Mouse (Mus musculus): ENCODE data around the gene Ltbp1. TPM values are rescaled to one million over a fixed set of nuclear protein-coding genes. Genes with fewer than 3 reads are reported as not detected.

Gene Ltbp1
- total RNA-seq, 2 experiments from 2014 or later: 13.9 to 15.2 TPM

DNA sequence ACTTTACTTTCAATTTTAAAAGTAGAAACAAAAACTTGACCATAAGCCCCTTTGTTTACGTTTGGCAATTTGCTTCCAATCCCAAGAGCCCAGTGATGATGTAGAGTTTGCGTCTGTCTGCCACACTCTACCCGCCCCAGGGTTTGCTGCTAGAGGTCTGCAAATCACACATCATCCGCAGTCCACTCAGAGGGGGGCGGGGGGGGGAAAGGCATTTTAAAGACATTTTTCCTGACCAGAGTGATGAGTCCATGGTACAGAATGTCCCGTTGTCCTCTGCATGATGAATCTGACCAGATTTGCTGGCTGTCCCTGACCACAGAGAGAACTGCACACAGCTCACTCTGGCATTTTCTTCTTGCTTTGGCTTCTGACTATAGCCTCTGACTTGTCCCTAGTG is 269.9 kb downstream of the Ltbp1 start:
- DNase-seq (ENCODE audit: low spot score in 2 of 2): no peak

DNA sequence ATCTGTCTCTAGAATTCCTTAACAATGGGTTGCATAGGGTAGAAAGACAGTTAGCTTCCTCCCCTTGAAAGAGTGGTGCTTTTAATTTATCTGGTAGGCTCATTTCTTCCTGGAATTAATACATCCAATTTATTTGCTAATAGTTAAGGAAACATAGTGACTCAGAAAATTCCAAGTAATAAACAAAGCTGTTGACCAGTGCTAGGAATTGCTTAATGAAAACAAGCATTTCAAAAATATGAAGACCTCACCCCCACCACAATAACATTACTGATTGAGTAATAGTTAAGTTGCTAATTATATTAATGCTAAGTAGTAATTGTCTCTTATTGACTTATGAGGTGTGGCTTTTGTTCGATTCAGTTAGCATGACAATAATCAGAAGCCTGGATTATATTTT is 272.7 kb downstream of the Ltbp1 start:
- DNase-seq (ENCODE audit: low spot score in 2 of 2): no peak

DNA sequence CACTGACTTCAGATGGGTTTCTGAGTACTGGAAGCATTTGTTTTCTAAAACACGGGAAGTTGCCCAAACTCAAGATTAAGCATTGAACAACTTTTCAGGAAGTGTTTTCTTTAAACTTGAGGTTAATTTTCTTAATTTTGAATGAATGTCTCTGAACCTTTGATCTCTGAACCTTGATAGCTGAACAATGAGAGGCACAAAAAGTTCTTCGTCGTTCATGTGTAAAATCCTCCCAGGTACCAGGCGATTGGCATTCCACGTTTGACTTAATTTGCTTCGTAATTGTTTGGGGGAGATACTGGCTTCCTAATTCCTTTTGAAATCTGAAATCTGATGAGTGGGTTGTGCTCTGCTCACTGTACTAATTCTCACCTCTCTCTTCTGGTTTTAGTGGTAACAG is 273.2 kb downstream of the Ltbp1 start:
- DNase-seq (ENCODE audit: low spot score in 2 of 2): no peak

DNA sequence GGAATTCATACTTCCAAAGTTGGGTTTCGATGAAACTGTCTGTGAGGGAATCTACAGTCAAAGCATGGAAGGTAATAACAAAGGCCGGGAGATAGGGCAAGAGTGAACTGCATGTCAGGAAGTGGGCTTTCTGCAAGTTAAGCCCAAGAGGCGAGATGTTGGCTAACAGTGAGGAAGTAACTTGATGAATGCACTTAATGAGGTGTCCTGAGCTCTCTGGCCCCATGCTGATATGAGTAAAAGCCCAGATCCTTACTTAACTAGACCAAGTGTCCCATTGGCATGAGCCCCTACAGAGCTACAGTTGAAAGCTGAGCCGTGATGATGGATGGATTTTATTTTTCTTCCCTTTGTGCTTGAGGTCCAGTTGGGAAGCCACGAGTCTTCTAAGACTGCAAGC is 276.0 kb downstream of the Ltbp1 start:
- DNase-seq (ENCODE audit: low spot score in 2 of 2): no peak

DNA sequence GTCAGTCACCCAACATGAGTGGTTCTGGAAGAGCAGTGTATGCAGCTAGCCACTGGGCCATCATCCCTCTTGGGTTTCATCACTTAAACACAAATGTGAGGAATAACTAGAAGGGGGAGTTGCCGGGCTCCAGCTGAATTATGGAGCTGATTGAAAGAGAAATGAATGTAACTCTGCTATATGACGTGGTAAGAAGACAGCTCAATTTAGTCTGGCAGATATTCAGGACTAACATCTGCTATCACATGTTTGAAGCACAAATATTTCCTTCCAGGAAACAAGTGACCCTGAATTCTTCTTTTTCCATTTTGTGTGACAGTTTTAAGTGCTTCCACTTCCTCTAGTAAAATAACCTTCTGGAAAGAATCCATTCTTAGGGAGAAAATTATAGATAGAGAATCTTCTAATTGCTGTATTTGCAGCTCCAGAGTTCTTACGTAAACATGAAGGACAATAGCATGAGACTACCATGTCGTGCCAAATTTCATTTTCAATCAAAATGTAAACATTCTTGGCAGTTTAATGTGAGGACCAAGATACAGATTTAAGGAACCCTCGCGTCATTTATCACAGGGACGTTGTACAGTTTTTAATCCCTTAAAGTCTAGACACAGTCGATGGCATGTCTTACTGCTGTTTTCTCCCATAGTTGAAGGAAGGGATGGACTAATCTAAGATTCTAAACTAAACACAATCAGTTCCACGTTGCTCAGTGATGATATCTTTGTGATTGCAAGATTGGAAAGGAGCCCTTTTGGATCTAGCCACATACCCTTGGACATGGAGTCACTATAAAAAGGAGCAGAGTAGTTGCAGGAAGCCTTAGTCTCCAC is 279.7 kb downstream of the Ltbp1 start:
- DNase-seq (ENCODE audit: low spot score in 2 of 2): no peak

DNA sequence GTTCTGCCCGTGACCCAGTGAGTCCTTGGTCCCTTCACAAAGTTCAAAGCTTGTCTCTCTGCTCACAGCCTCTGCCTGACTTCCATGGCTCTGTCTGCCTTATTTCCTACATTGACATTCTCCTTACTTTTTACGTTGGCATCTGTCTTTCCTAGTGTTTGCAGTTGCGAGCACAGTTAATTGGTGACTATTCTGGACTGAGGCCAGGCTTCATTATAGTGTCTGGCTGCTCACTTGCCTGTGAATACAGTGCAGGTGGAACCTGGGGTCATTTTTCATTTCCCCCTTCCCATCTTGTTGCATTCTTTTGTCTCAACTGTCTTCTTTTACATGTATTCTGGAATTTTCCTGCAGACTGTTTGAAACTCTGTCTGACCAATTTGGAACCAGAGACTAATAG is 287.6 kb downstream of the Ltbp1 start:
- DNase-seq (ENCODE audit: low spot score in 2 of 2): no peak

DNA sequence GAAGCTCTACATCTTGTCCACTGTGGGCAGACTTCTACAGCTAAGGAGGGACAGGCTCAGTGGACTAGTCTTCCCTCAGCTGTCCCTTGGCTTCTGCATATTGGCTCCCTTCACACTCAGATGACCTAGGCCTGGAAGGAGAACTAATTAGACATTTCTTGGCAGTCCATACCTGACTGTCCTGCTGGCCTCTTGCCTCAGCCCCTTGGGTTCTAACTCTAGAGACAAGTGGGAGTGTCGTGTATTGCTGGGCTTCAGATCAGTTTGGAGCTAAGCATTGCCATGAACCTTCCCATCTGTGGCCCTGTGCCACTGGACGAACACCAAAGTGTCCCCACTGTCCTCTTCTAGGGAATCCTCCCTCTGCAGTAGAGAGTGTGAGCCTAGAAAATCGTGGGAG is 288.4 kb downstream of the Ltbp1 start:
- no peak for DNase-seq (ENCODE audit: low spot score in 2 of 2)

DNA sequence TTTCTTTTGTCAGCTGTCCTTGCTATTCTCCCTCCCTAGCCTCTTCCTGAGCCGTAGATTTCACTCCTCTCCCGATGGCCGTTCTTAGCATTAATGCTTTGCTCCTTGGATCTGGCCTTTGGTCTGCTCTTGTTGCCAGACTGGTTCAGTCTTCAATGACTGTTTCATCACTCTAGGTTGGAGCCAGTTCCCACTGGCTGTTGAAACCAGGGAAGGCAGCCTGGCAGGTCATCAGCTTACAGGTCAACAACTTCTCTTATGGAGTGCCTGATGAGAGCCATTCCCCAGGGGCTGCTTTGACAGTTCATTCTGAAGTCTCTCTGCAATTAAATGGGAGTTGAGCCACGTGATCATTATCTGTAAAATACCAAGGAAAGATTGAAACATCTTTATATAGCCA is 295.5 kb downstream of the Ltbp1 start:
- no peak for DNase-seq (ENCODE audit: low spot score in 2 of 2)

DNA sequence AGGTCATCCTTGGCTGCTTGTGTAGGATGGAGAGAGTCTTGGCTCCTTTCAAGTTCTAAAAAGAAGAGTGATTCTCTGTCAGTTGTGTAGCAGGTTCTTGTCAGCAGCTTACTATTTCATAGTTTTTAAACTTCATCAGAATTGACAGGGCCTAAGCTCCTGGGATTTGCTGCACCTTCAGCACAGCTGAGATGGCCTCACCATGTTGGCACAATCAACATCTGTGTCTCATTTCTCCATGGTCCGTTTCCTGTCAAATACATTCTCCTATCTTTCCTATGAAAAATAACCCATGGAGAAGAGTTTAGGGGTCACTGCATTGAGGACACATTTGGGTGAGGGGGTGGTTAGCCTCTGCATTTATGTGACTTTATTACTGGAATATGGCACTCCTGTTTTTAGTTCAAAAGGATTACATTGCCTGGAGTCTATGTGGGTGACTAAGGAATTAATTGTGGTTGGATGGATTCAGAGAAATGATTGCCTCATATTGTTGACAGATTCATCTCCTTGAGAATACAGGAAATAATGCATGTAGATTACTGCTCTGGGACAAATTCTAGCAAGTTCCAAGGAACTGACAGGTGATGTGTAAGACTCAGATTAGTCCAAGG is 299.5 kb downstream of the Ltbp1 start:
- no peak for DNase-seq (ENCODE audit: low spot score in 2 of 2)

DNA sequence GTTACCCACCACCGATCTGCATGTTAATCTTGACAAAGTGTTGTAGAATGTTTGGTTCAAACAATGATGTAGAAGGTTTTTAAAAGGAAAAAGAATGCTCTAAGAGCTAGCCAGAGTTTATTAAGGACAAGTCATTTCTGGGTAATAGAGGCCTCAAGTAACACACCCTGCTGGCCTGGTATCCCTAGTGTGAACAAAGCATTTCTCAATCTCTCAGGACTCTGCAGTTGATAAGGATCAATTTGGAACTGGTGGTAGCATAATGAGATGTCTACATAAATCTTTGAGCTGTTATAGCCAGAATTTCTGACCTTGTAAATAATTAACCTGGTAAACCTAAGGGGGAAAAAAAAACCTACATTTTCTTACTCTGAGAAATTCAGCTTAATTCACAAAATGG is 300.3 kb downstream of the Ltbp1 start:
- DNase-seq (ENCODE audit: low spot score in 2 of 2): no peak

DNA sequence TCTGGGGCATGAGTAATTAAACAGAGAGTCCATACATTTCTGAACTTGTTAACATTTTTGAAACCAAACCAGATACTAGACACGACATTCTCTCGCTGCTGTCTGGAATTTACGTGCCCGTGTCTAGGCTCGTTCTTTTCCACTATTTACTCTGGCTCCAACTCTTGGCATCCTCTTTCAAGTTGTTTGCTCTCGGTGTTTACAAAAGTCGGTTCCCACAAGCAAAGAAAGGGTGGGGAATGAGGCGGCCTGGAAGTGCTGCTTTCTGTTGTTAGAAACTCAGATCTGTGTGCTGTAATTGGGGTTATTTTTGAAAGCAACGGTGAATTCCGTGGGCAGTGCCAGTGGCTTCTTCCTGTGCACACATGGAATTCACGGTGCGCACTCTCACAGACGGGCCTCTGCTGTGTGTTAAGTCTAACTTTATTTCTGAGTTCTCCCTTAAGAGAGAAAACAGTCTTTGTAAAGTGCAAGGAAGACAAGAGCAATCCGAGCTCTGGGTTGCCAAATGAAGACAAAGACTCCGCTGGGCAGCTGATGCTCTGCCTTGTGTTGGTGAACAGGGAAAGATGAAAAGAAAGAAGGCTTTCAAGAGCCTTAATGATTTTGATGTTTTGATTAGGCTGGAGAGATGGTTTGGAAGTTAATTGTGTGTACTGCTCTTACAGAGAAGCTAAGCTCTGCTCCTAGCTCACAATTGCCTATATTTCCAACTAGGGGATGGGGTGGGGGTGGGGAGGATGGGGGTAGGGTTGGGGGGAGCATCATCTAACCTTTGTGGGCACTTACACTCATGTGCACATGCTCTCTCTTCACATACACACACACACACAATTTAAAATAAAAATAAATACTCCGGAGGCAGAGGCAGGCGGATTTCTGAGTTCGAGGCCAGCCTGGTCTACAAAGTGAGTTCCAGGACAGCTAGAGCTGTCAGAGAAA is 302.0 kb downstream of the Ltbp1 start:
- DNase-seq (ENCODE audit: low spot score in 2 of 2): no peak

DNA sequence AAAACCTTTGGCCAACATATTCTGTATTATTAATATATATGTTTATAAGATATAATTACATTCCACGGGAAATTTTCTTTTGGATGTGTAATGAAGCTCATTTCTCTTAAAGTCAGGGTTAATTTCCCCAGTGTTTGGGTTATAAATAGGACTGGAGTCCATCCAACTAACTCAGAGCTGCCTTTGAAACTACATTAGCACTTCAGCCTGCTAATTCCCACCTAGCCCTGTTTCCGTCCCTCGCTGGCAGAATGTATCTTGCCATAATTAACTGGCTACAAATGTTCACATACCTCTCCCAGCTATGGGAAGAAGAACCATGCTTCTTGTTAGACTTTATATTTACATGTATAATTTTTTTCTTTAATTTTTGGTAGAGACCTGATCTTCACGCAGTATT is 311.7 kb downstream of the Ltbp1 start:
- DNase-seq (ENCODE audit: low spot score in 2 of 2): no peak

DNA sequence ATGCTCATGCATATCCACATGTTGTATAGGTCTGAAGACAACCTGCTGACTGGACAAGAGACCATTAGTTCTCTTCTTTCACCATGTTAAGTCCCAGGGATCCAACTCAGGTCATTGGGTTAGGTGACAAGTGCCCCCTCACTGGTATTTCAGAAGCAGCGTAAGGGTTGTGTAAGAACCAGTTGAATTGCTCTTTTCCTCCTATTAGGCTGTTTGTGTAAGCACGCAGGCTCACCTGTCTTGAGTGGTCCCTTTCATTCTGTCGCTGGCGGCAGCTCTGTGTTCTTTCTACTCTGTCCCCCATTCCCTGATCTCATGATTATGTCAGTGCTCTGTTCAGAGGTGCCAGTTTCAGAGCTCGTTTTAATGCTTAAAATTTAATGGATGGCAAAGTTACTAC is 317.9 kb downstream of the Ltbp1 start:
- no peak for DNase-seq (ENCODE audit: low spot score in 2 of 2)

DNA sequence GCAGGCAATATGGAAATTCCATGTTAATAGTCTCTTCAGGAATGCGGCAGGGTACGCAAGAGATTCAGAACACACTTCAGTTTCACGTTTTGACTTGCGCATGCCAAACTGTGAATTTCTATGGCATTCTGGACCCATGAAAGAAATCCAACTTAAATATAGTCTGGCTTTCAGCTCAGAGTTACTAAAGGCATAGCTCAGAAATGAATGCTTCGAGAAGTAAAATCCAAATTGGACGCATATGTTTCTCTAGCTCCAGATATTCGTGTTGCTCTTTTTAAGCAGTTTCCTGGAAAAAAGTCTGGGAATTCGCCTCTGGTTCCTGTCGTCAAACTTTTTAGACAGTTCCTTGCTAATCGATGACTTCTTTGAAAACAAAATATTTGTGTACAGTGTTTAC is 318.4 kb downstream of the Ltbp1 start:
- DNase-seq (ENCODE audit: low spot score in 2 of 2): no peak

DNA sequence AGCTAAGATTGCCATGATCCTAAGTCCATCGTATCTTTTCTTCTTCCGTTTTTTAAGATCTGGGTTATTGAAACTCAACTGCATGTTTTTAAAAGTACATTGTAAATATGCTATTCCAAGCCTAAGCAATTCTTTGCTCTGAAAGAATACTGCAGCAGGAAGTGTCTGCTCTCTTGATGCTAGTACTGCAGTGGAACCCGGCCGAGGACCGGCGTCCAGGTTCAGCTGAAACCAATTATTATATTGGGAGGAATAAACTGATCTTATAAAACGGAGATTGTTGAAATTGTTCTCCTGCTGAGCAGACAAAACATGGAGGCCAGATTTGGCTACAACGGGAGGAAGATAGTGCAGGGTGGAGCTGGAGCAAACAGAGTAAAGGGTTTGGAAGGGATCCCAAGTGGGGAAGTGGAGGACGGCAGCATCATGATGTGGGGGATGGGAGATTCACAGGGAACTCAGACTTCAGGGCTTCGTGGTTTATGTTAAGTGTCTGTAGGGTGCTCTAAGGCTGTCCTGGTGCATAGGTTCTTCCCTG is 322.8 kb downstream of the Ltbp1 start:
- no peak for DNase-seq (ENCODE audit: low spot score in 2 of 2)

DNA sequence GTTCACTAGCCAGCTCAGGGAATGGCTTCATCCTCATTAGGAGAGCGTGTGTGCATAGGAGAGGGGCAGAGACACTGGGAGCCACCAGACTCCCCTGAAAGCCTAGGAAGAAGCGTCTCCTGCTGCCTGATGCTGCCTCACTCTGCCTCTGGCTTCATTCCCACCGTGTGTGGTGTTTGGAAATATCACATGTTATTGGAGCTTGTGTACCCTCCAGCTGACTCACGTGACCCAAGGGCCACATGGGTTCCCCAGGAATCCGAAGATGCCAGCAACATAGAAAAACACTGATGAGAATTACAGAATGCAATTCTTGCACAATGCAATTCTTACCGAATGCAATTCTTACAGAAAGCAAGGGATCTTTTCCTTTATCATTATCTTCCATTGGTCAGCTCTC is 325.0 kb downstream of the Ltbp1 start:
- DNase-seq (ENCODE audit: low spot score in 2 of 2): no peak

DNA sequence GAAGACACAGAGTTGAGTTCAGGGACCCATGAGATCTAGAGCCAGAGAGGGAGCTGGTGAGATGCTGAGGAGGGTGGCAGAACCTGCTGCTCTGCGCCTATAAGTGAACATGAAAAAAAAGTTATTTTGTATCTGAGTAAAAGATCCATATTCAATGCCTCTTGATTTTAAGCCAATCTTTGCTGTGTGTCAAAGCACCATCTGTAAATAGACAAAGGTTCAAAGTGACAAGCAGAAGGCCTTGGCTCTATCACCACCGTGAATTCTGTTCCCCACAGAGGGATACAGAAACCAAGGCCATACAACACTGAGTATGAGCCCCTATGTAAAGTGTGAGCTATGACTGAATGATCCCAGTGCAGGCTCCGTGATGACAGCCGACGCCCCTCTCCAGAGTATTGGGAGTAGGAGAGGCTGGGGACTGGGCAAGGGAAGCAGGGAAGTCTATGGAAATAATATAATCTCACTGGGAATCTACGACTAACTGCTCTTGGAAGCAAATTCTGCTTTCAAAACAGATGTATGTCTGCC is 326.1 kb downstream of the Ltbp1 start:
- no peak for DNase-seq (ENCODE audit: low spot score in 2 of 2)

DNA sequence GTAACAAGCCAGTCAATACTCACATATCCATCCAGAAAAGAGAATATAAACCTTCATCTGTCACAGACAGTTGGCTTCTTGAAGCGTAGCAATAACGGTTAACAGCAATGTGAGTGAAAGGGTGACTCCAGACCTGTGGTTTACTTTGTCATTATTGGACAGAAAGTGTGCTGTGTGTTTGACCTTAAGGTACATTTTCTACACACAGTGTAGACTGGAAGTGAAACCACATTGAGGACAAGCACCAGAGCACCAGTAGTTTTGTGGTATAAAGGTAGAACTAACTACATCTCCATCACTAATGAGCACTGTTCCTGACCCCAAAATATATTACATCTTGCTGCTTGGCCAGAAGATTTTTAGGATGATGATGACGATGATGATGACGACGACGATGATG is 326.9 kb downstream of the Ltbp1 start:
- DNase-seq (ENCODE audit: low spot score in 2 of 2): no peak

DNA sequence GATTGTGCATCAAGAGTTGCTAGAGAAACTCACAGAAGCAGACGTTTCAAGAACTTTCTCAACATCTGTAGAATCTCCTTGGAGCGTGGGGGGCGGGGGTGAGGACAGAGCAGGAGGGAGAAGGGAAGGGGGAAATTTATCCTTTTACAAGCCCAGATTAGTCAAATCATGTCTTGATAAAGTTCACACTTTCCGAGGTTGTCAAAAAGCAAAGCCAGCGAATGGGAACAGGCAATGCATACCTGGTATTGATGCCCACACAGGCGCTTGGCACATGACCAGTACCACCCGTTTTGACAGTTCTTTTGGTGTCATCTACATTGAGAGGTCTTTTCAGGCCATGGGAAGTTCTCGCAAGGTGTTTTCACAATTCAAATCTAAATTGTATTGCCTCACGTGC is 327.6 kb downstream of the Ltbp1 start:
- DNase-seq (ENCODE audit: low spot score in 2 of 2): no peak

DNA sequence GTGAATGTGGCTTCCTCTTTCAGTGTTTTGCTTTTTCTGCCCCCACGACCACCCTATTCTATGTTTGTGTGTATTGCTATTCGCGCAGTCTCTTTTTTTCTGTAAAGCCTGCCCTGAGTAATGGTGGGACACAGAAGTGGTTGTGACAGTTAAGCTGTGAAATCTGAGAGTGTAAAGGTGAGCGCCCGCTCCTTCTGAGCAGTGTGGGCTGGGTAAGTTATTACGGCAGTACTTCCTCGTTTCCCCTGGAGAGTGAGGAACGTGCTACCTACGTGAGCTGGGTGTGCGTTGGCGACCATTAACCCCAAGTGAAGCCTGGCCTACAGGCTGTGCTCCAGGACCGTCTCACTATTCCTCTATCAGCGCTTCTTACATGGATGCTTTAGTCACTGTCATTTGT is 328.4 kb downstream of the Ltbp1 start:
- no peak for DNase-seq (ENCODE audit: low spot score in 2 of 2)

DNA sequence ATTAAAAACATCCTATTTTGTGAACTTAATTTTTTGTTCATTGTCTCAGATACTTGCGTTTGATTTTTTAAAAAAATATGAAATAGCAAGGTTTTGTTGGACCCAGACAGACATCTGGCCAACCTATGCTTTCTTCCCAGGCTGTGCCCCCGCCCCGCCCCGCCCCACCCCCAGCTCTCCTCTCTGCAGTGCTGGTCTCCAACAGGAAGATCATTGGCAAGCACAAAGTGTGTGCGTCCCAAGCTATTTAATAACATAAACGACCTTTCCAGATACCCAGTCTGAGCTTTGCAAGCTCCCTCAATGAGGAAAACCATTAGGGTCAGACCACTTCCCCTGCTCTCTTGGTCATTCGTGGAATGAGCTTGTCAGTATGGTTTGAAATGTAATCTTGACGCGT is 330.3 kb downstream of the Ltbp1 start:
- DNase-seq (ENCODE audit: low spot score in 2 of 2): no peak

Data from adrenal gland, adult 18-20 months (tissue).